Mouse (Mus musculus) brain, embryonic 14.5 days (tissue): ENCODE results near the gene Lgals4.

Experiments
- CTCF ChIP-seq: fragments of 200-500 bp; IDR thresholded peaks from 2 replicates; pipeline ENCODE4 v1.5.1; 2012; ENCODE audit warnings: inconsistent platforms, mild to moderate bottlenecking, moderate library complexity, borderline replicate concordance; ENCODE audit not compliant: insufficient read depth, insufficient read length; ENCODE audit errors: extremely low read depth
- POLR2A ChIP-seq: fragments of 200-500 bp; IDR thresholded peaks from 2 replicates; pipeline ENCODE4 v1.6.1; 2012; ENCODE audit warnings: mild to moderate bottlenecking, inconsistent platforms, borderline replicate concordance; ENCODE audit not compliant: poor library complexity, insufficient read depth, insufficient read length, severe bottlenecking; ENCODE audit errors: extremely low read depth

DNA sequence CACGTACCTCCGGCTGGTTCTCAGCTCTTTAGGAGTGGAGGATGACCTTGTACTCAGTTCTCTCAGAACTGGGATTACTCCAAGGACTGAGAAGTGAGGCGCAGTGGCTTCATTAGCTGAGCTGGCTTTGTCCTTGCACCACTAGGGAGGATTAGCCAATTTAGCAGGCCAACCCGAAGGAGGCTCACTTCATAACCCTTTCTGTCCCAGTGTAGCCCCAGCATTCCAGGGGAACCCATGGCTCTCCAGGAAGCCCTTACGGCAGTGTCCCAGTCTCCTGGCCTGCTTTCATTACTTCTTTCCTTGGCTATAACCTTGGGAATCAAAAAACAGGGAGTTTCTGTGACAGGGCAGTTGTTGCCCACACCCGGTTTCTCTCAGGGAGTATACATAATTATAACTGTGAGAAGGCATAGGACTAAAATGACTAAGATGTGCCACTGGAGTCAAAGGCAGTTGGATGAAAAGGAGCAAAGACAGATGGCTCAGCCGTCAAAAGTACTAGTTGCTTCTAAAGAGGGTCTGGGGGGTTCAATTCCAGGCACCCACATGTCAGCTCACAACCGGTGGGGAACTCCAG is 25.9 kb upstream of the Lgals4 start:
- TF ChIP-seq POLR2A = no peak
- TF ChIP-seq CTCF = no peak
